Mouse (Mus musculus): Measurements from ENCODE around the gene Ap2a1. TPM values are rescaled to one million over a fixed set of nuclear protein-coding genes. Genes with fewer than 3 reads are reported as not detected.

The Ap2a1 gene
- polyA plus RNA-seq, 1 experiment from 2014 or later = 63.1 TPM

- Histone ChIP-seq H3K4me2 (peak overlapping the region; percentile 99), H3K4me3 (peak overlapping the region; percentile 56), H3K9me3 (no peaks in the 10 kb centered on the region), H3K27me3 (peaks cover 42% of the 10 kb centered on the region), H3K4me1 (peaks cover 17% of the 10 kb centered on the region), H3K36me3 (no peaks in the 10 kb centered on the region), H3K9ac (peak overlapping the region; percentile 61), H3K27ac (peak overlapping the region; percentile 86)
- peak; percentile 83 for ATAC-seq (ENCODE audit: borderline replicate concordance, extremely low read depth, low FRiP score, low TSS enrichment)
- WGBS = 2% methylated on average over 10 of the region's 10 CpGs
Observed at GRCm38 (mm10) chr7:44951960-44952359, 22.7 kb upstream of the Ap2a1 start.

- 60% methylated on average over 6 of the region's 6 CpGs for WGBS
- peaks cover 44% of the 10 kb centered on the region for H3K27me3 ChIP-seq
- ATAC-seq (ENCODE audit: borderline replicate concordance, extremely low read depth, low FRiP score, low TSS enrichment) = no peak
Observed at GRCm38 (mm10) chr7:44949922-44950321, 20.6 kb upstream of the Ap2a1 start.

DNA sequence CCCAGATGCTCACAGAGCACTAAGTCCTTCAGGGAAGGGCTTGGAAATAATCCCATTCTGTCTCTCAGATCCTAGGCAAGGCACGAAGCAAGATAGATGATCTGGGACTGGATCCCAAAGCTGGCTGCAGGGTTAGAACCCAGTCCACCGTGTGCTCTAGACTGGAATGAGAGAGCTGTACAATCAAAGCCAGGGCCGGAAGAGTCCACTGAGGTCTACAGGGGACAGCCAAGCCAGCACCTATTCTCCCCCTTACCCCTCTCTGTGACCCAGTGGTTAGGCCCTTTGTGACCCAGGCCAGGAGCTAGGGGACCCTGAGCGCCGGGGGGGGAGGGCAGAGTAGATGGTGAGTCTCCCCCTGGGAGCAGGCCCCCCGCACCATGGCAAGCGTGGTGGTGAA is 13.6 kb upstream of the Ap2a1 start, which contains the start of gene Tsks:
Gene Tsks, plus strand, starts transcription at position 301 of the 400 bp plus-strand sequence.
- ATAC-seq (ENCODE audit: borderline replicate concordance, extremely low read depth, low FRiP score, low TSS enrichment) = no peak
- no peaks in the 10 kb centered on the region for H3K4me1 ChIP-seq
- H3K4me3 ChIP-seq = no peak within 1 kb of the TSS
- H3K36me3 ChIP-seq = no peaks in the 10 kb centered on the region
- H3K9ac ChIP-seq = no peak within 1 kb of the TSS
- 67% methylated on average over 7 of the region's 7 CpGs for WGBS
- H3K9me3 ChIP-seq = no peaks in the 10 kb centered on the region
- no peak within 1 kb of the TSS for H3K27ac ChIP-seq
- H3K27me3 ChIP-seq = peaks cover 10% of the 10 kb centered on the region; the same call in 1 of the 2 replicates
- H3K4me2 ChIP-seq = no peak within 1 kb of the TSS

More at GRCm38 (mm10) chr7:44949922-44950321, 20.6 kb upstream of the Ap2a1 start:
- no peaks in the 10 kb centered on the region for H3K36me3 ChIP-seq
- H3K27ac ChIP-seq = no peak overlapping the region
- no peaks in the 10 kb centered on the region for H3K9me3 ChIP-seq
- no peak overlapping the region for H3K4me2 ChIP-seq
- H3K9ac ChIP-seq = no peak overlapping the region
- H3K4me1 ChIP-seq = peaks cover 17% of the 10 kb centered on the region
- H3K4me3 ChIP-seq = no peak overlapping the region

- WGBS = 85% methylated on average over 4 of the region's 4 CpGs
- no peak overlapping the region for H3K27ac ChIP-seq
- no peaks in the 10 kb centered on the region for H3K27me3 ChIP-seq
- no peak overlapping the region for H3K4me3 ChIP-seq
- H3K36me3 ChIP-seq = no peaks in the 10 kb centered on the region
- H3K9ac ChIP-seq = no peak overlapping the region
- H3K4me1 ChIP-seq = no peaks in the 10 kb centered on the region
- no peak overlapping the region for H3K4me2 ChIP-seq
- H3K9me3 ChIP-seq = no peaks in the 10 kb centered on the region
- no peak for ATAC-seq (ENCODE audit: borderline replicate concordance, extremely low read depth, low FRiP score, low TSS enrichment)
Observed at GRCm38 (mm10) chr7:44938680-44939079, 9.4 kb upstream of the Ap2a1 start.

DNA sequence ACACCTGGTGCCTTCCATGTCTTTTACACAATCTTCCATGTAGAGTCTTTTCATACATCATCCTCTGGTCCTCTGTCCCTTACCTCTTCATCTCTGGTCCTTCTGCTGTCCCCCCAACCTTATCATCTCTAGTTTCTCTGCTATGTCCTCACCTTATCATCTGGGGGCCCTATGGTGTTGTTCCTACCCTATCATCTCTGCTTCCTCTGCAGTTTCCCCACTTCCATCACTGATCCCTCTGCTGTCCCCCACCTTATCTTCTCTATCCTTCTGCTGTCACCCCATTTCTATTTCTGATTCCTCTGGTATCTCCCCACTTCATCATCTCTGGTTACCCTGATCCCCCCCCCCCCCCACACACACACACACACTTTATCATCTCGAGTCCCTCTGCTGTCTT is 726 bp downstream of the Ap2a1 start:
- WGBS = 0% methylated on average over 1 of the region's 1 CpGs
- peaks cover 14% of the 10 kb centered on the region for H3K36me3 ChIP-seq
- H3K9ac ChIP-seq = peak overlapping the region; percentile 98
- no peaks in the 10 kb centered on the region for H3K9me3 ChIP-seq
- peak overlapping the region; percentile 98 for H3K4me3 ChIP-seq
- H3K4me2 ChIP-seq = peak overlapping the region; percentile 69
- peaks cover 22% of the 10 kb centered on the region for H3K4me1 ChIP-seq
- H3K27me3 ChIP-seq = no peaks in the 10 kb centered on the region
- peak overlapping the region; percentile 82; the same call in 1 of the 2 replicates for H3K27ac ChIP-seq
- ATAC-seq (ENCODE audit: borderline replicate concordance, extremely low read depth, low FRiP score, low TSS enrichment) = no peak

GRCm38 (mm10) chr7:44925468-44925867 is 3.8 kb downstream of the Ap2a1 start:
- no peak for ATAC-seq (ENCODE audit: borderline replicate concordance, extremely low read depth, low FRiP score, low TSS enrichment)
- Histone ChIP-seq H3K4me1 (peaks cover 19% of the 10 kb centered on the region), H3K4me2 (no peak overlapping the region), H3K9me3 (no peaks in the 10 kb centered on the region), H3K36me3 (peaks cover 33% of the 10 kb centered on the region), H3K27me3 (no peaks in the 10 kb centered on the region), H3K4me3 (no peak overlapping the region), H3K27ac (no peak overlapping the region), H3K9ac (no peak overlapping the region)
- WGBS = 63% methylated on average over 3 of the region's 3 CpGs

DNA sequence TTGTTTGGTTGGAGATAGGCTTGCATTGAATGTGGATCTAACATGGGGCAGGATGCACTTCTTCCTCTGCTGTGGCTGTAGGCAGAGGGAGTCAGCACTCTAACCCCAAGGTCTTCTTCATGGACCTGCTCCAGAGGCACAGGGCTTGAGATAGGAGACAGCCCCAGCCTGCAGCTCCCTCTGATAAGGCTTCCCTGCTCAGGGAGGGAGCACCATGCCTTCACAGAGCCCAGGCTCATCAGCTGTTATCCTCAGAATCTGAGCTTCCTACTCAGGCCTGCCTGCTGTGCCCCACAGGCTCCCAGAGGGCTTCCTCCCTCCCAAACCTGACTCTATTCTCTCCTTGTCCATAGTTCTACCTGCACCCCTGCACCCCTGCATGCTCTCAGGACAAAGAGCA is 6.8 kb downstream of the Ap2a1 start:
- H3K4me3 ChIP-seq = no peak overlapping the region
- no peaks in the 10 kb centered on the region for H3K27me3 ChIP-seq
- H3K4me2 ChIP-seq = no peak overlapping the region
- H3K9ac ChIP-seq = no peak overlapping the region
- H3K9me3 ChIP-seq = no peaks in the 10 kb centered on the region
- peaks cover 33% of the 10 kb centered on the region for H3K36me3 ChIP-seq
- no peak overlapping the region for H3K27ac ChIP-seq
- ATAC-seq (ENCODE audit: borderline replicate concordance, extremely low read depth, low FRiP score, low TSS enrichment) = no peak
- peaks cover 12% of the 10 kb centered on the region for H3K4me1 ChIP-seq

- H3K9ac ChIP-seq = no peak overlapping the region
- H3K9me3 ChIP-seq = no peaks in the 10 kb centered on the region
- H3K36me3 ChIP-seq = peaks cover 41% of the 10 kb centered on the region
- WGBS = 89% methylated on average over 5 of the region's 5 CpGs
- H3K27ac ChIP-seq = no peak overlapping the region
- H3K4me1 ChIP-seq = peaks cover 10% of the 10 kb centered on the region
- H3K4me2 ChIP-seq = no peak overlapping the region
- H3K27me3 ChIP-seq = no peaks in the 10 kb centered on the region
- no peak for ATAC-seq (ENCODE audit: borderline replicate concordance, extremely low read depth, low FRiP score, low TSS enrichment)
- H3K4me3 ChIP-seq = no peak overlapping the region
Observed at GRCm38 (mm10) chr7:44919127-44919526, 10.2 kb downstream of the Ap2a1 start.

DNA sequence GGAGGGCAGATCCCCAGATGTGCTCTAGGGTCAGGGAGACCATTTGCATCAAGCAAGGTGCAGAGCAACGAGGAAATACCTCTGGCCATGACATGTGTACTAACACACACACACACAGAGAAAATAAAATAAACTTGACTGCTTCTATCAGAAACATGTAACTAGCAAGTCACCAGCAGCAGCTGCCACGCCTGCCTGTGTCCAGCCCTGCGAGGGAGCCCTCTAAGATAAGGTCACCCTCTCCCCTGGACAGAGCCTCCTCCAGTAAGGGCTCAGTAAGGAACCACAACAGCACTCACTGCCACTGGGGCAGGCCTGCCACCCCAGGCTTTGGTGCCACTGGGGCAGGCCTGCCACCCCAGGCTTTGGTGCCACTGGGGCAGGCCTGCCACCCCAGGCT is 11.1 kb downstream of the Ap2a1 start:
- Histone ChIP-seq H3K27me3 (no peaks in the 10 kb centered on the region), H3K4me1 (peaks cover 10% of the 10 kb centered on the region), H3K4me3 (no peak overlapping the region), H3K27ac (0 out of 2 replicates have a peak overlapping the region, but pooled peaks have one; percentile 15), H3K4me2 (no peak overlapping the region), H3K9me3 (no peaks in the 10 kb centered on the region), H3K9ac (no peak overlapping the region), H3K36me3 (peaks cover 43% of the 10 kb centered on the region)
- no peak for ATAC-seq (ENCODE audit: borderline replicate concordance, extremely low read depth, low FRiP score, low TSS enrichment)
- WGBS = 67% methylated on average over 3 of the region's 3 CpGs

DNA sequence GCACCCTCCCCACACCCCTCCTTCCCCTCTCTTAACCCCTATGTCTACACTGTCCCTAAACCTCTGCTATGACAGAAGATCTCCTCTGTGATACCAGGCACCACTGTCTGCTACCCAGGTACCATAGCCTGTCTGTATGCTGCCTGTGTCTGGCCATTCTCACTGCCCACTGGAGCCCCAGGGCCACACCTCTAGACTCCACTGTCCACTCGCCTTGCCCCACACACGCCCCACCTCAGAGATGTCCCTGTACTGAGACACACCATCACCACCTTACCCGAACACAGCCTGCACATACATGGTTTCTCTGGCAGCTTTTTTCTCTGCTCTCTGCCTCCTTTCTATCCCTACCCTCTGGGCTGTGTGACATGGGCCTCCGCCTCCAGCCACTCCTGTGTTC is 12.4 kb downstream of the Ap2a1 start:
- no peaks in the 10 kb centered on the region for H3K9me3 ChIP-seq
- H3K36me3 ChIP-seq = peaks cover 42% of the 10 kb centered on the region
- peak; percentile 39; the same call in 1 of the 2 replicates for ATAC-seq (ENCODE audit: borderline replicate concordance, extremely low read depth, low FRiP score, low TSS enrichment)

GRCm38 (mm10) chr7:44916191-44916590 is 13.1 kb downstream of the Ap2a1 start:
- Histone ChIP-seq H3K9me3 (no peaks in the 10 kb centered on the region), H3K27me3 (no peaks in the 10 kb centered on the region), H3K4me1 (peaks cover 10% of the 10 kb centered on the region), H3K4me3 (no peak overlapping the region), H3K4me2 (no peak overlapping the region), H3K36me3 (peaks cover 43% of the 10 kb centered on the region), H3K27ac (no peak overlapping the region), H3K9ac (no peak overlapping the region)
- no peak for ATAC-seq (ENCODE audit: borderline replicate concordance, extremely low read depth, low FRiP score, low TSS enrichment)
- 78% methylated on average over 6 of the region's 6 CpGs for WGBS

More for the DNA sequence above, 12.4 kb downstream of the Ap2a1 start:
- Histone ChIP-seq H3K4me1 (peaks cover 10% of the 10 kb centered on the region), H3K27me3 (no peaks in the 10 kb centered on the region), H3K4me3 (no peak overlapping the region), H3K9ac (no peak overlapping the region), H3K4me2 (no peak overlapping the region), H3K27ac (no peak overlapping the region)
- WGBS = 84% methylated on average over 4 of the region's 4 CpGs

- no peak overlapping the region for H3K4me3 ChIP-seq
- WGBS = 90% methylated on average over 9 of the region's 9 CpGs
- no peak overlapping the region for H3K9ac ChIP-seq
- no peak for ATAC-seq (ENCODE audit: borderline replicate concordance, extremely low read depth, low FRiP score, low TSS enrichment)
- H3K4me1 ChIP-seq = peaks cover 10% of the 10 kb centered on the region
- no peak overlapping the region for H3K27ac ChIP-seq
- H3K9me3 ChIP-seq = no peaks in the 10 kb centered on the region
- H3K27me3 ChIP-seq = no peaks in the 10 kb centered on the region
- H3K4me2 ChIP-seq = no peak overlapping the region
- peaks cover 49% of the 10 kb centered on the region for H3K36me3 ChIP-seq
Observed at GRCm38 (mm10) chr7:44915314-44915713, 14.0 kb downstream of the Ap2a1 start.

GRCm38 (mm10) chr7:44914396-44914795 is 14.9 kb downstream of the Ap2a1 start:
- no peak overlapping the region for H3K9ac ChIP-seq
- no peak overlapping the region for H3K4me2 ChIP-seq
- ATAC-seq (ENCODE audit: borderline replicate concordance, extremely low read depth, low FRiP score, low TSS enrichment) = no peak
- no peaks in the 10 kb centered on the region for H3K27me3 ChIP-seq
- peaks cover 10% of the 10 kb centered on the region for H3K4me1 ChIP-seq
- H3K27ac ChIP-seq = no peak overlapping the region
- 89% methylated on average over 2 of the region's 2 CpGs for WGBS
- peaks cover 57% of the 10 kb centered on the region for H3K36me3 ChIP-seq
- no peaks in the 10 kb centered on the region for H3K9me3 ChIP-seq
- no peak overlapping the region for H3K4me3 ChIP-seq
